Mouse (Mus musculus) cerebellum, adult 2 months (tissue): ENCODE measurements around the gene Tgm2. TPM values are rescaled to one million over a fixed set of nuclear protein-coding genes. Genes with fewer than 3 reads are reported as not detected.

Source experiments
- DNase-seq, 2 experiments: peaks; one replicate each; pipeline ENCODE4 v3.0.0; 2021
- H3K27ac ChIP-seq: fragments of 200-500 bp; 2 replicates; pipeline ENCODE4 v1.5.1; 2012; ENCODE audit warnings: low read length, control low read depth, inconsistent platforms; ENCODE audit not compliant: insufficient read depth
- H3K27me3 ChIP-seq: fragments of 200-500 bp; 2 replicates; pipeline ENCODE4 v1.6.1; 2012; ENCODE audit warnings: inconsistent platforms, mild to moderate bottlenecking, low read length, moderate library complexity; ENCODE audit not compliant: control insufficient read depth, insufficient read depth
- H3K4me1 ChIP-seq: fragments of 200-500 bp; 2 replicates; pipeline ENCODE4 v1.6.1; 2011; ENCODE audit warnings: low read length; ENCODE audit not compliant: control insufficient read depth, insufficient read depth
- H3K4me3 ChIP-seq: fragments of 200-500 bp; replicated peaks from 2 replicates; pipeline ENCODE3; 2011; ENCODE audit warnings: mild to moderate bottlenecking, low read depth, low read length, control low read depth; ENCODE audit not compliant: insufficient read depth
- CTCF ChIP-seq: fragments of 200-500 bp; IDR thresholded peaks from 2 replicates; pipeline ENCODE4 v1.5.1; 2011; ENCODE audit warnings: low read depth, mild to moderate bottlenecking, control low read depth, low read length, moderate library complexity, borderline replicate concordance; ENCODE audit not compliant: insufficient read depth
- POLR2A ChIP-seq: fragments of 200-500 bp; IDR thresholded peaks from 2 replicates; pipeline ENCODE4 v1.6.1; 2011; ENCODE audit warnings: low read length, control low read depth, borderline replicate concordance; ENCODE audit not compliant: insufficient read depth
- WGBS: fragments of 180-500 bp; shearing (Covaris S2); methylation state at CpG from one replicate; pipeline ENCODE4 v1.1.7; 2018; 5-methylcytosine and 5-hydroxymethylcytosine counted together
- polyA plus RNA-seq: library from polyadenylated mRNA; depleted of rRNA; stranded (reverse); fragments of >200 nt; gene quantifications from 2 replicates; pipeline ENCODE4 v1.2.3, GENCODE M21; 2012

Tgm2 gene
- polyA plus RNA-seq, 1 experiment, result 7.8 TPM

- no peaks in the 10 kb centered on the region for H3K27me3 ChIP-seq
- DNase-seq, result no peak
- H3K27ac ChIP-seq, result no peak overlapping the region
- TF ChIP-seq CTCF (no peak), POLR2A (no peak)
- H3K4me1 ChIP-seq, result peaks cover 9% of the 10 kb centered on the region
- H3K4me3 ChIP-seq, result no peak overlapping the region
- 76% methylated on average over 9 of the region's 9 CpGs for WGBS
These were observed 7.5 kb downstream of the Tgm2 start for GRCm38 (mm10) chr2:158138778-158139177.

DNA sequence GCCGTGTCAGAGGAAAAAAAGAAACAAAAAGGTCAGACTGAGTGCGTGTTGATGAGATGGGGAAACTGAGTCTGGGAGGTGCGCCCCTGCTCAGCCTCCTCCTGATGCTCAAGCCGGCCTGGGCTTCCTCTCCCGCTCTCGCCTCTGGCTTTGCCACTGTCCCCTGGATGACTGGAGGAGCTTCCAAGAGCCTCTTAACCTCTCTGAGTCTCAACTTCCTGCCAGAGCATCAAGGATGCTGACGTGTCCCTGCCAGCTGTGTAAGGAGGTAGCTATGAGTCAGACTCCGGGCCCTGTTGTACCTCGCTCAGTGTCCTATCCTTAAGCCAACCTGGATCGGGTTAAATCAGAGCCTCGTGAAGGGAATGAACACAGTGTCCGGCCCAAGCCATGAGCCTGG, 8.5 kb downstream of the Tgm2 start:
- Histone ChIP-seq H3K4me3 (no peak overlapping the region), H3K27ac (no peak overlapping the region), H3K27me3 (no peaks in the 10 kb centered on the region), H3K4me1 (peaks cover 9% of the 10 kb centered on the region)
- WGBS, result 94% methylated on average over 12 of the region's 12 CpGs
- TF ChIP-seq CTCF (no peak), POLR2A (no peak)
- DNase-seq, result no peak

DNA sequence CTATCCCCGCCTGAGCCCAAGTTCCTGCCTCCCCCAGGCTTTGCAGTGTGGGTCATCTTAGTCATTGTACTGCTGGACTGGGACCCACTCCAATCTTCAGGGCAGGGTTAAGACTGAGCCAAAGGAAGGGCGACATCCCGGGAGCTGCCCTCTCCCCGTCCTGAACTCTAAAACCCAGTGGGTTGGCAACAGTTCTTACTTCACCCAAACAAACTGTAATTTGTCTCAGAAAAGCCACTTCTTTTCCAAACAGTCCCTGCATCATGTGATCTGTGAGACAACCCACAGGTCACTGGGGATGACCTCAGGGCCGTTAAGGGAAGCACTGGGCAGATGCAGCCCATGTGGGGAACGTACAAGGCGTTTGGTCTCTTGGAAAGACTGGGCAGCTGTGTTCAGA, 10.0 kb downstream of the Tgm2 start:
- TF ChIP-seq CTCF, result no peak
- no peak for TF ChIP-seq POLR2A

DNA sequence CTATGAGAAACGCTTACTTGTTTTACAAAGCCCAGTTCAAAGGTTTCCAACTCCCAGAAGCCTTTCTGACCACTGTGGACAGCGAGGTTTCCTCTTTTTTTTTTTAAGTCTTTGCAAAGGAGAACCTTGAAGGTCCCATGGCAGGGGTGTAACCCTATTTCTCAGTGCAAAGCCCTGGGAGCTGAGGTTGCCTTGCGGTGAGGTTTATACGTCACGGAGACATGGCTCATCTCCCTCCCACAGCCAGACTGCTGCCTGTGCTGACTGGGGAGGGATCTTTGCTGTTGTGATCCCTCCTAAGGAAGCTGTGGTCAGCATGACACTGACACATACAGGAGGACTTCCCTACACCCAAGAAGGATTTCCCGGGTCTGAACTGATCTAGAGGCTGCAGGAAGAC, 13.2 kb downstream of the Tgm2 start:
- no peak overlapping the region for H3K27ac ChIP-seq
- DNase-seq, result no peak
- TF ChIP-seq POLR2A (no peak), CTCF (no peak)
- 92% methylated on average over 6 of the region's 6 CpGs for WGBS
- H3K27me3 ChIP-seq, result no peaks in the 10 kb centered on the region
- no peak overlapping the region for H3K4me3 ChIP-seq
- peaks cover 21% of the 10 kb centered on the region for H3K4me1 ChIP-seq

More for the DNA sequence above, 10.0 kb downstream of the Tgm2 start:
- H3K27ac ChIP-seq, result no peak overlapping the region
- 66% methylated on average over 7 of the region's 7 CpGs for WGBS
- H3K4me1 ChIP-seq, result peaks cover 20% of the 10 kb centered on the region
- no peak for DNase-seq
- no peak overlapping the region for H3K4me3 ChIP-seq
- no peaks in the 10 kb centered on the region for H3K27me3 ChIP-seq

- Histone ChIP-seq H3K4me1 (peaks cover 21% of the 10 kb centered on the region), H3K4me3 (no peak overlapping the region), H3K27ac (no peak overlapping the region), H3K27me3 (no peaks in the 10 kb centered on the region)
- WGBS, result 93% methylated on average over 10 of the region's 10 CpGs
- TF ChIP-seq POLR2A (no peak), CTCF (no peak)
- no peak for DNase-seq
These were observed 13.9 kb downstream of the Tgm2 start for GRCm38 (mm10) chr2:158132320-158132719.

GRCm38 (mm10) chr2:158131197-158131835, 14.9 kb downstream of the Tgm2 start:
- no peak overlapping the region for H3K4me3 ChIP-seq
- WGBS, result 65% methylated on average over 13 of the region's 13 CpGs
- H3K4me1 ChIP-seq, result peaks cover 21% of the 10 kb centered on the region
- TF ChIP-seq CTCF, result no peak
- TF ChIP-seq POLR2A, result no peak
- peak; percentile 29 to 53 for DNase-seq
- no peak overlapping the region for H3K27ac ChIP-seq
- H3K27me3 ChIP-seq, result no peaks in the 10 kb centered on the region

DNA sequence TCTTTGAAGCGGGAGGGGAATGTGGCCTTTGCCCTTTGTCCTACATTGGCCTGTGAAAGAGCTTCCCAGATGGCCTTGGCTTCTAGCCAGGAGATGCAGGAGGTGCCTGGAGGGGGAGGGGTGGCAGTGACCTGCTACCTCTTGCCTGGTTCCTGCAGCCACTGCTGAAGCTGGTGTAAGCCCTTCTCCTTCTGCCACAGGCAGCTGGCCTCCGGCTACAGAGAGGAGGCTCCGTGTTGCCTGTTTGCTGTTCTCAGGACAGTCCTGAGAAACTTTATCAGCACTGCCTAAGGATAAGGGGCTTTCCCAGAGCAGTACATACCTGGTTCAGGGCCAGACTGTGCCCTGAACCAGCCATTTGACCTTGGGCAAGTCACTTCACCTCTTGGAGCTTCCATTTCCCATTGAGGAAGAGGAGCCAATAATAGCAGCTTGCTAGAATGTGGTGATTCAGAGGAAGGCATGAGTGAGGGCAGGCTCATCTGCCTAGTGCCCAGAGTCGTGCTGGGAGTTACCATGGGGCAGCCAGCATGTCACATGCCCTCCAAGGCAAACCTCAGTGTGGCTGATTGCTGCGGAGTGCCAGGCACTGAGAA, 15.7 kb downstream of the Tgm2 start:
- peak; percentile 41 to 63 for DNase-seq
- no peak for TF ChIP-seq POLR2A
- no peak for TF ChIP-seq CTCF
- Histone ChIP-seq H3K27ac (no peak overlapping the region), H3K4me1 (peaks cover 21% of the 10 kb centered on the region), H3K27me3 (no peaks in the 10 kb centered on the region), H3K4me3 (no peak overlapping the region)
- WGBS, result 33% methylated on average over 5 of the region's 5 CpGs
